Mouse (Mus musculus): ENCODE measurements at regions not wholly inside any gene's neighbourhood (a gene's known extent, or its start where the extent isn't known, plus 50 kb on each side); places are given as distances from the start of the nearest gene placed in this dataset.

DNA sequence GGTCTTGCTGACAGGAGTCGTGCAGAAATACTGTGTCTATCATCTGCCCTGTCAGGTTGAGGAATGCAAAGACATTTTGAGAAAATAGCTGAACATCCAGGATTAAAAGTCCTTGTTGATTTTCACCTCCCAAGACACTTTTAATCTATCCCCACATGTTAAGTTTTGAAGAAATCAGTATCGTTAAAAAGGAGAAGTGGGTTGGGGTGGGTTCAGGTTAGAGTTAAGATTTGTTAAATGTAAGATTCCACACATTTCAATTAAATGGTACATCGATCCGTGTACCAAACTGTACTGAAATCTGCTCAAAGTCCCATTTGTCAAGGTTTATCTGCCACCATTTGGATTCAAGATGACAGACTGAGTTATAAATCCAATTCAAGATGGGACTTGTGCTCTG, 162.8 kb downstream of the Dhx15 start:
- Histone ChIP-seq H3K4me2 (replicated peaks; ENCODE audit: low read depth, low read length) (no peak overlapping the region), H3K27me3 (ENCODE audit: control insufficient read depth, insufficient read depth, low read length) (no peaks in the 10 kb centered on the region), H3K9me3 (ENCODE audit: control insufficient read depth, low read length) (no peaks in the 10 kb centered on the region), H3K9ac (ENCODE audit: low read depth, low read length) (no peak overlapping the region), H3K4me3 (ENCODE audit: low read depth, low read length) (no peak overlapping the region), H3K36me3 (ENCODE audit: control insufficient read depth, insufficient read depth, low read length) (no peaks in the 10 kb centered on the region), H3K27ac (ENCODE audit: low read depth, low read length) (no peak overlapping the region), H3K4me1 (replicated peaks; ENCODE audit: control insufficient read depth, insufficient read depth, low read length) (no peaks in the 10 kb centered on the region)
- DNase-seq (ENCODE audit: low spot score) (no peak), ATAC-seq (ENCODE audit: low FRiP score) (no peak)
- 81% methylated on average over 4 of the region's 4 CpGs for WGBS

DNA sequence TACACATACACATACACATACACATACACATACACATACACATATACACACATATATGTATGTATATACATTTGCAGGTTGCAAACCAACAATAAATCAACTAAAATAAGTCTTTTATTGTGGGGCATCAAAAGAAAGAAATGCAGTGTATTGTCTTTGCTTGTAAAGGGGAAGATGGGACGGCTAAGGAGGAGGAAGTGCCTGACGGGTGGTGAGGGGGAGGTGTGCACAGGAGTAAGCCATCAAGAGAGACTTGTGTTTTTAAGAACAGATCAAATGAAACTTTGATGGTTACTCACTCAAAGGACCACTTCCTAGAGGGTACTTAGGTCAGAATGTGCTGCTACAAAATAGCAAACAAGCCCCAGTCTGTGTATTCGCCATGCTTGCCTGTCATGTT, 164.2 kb downstream of the Dhx15 start:
- no peaks in the 10 kb centered on the region for H3K4me1 ChIP-seq (replicated peaks; ENCODE audit: control insufficient read depth, insufficient read depth, low read length)
- WGBS, result 73% methylated on average over 3 of the region's 3 CpGs
- no peak for DNase-seq (ENCODE audit: low spot score)
- no peak overlapping the region for H3K4me3 ChIP-seq (ENCODE audit: low read depth, low read length)
- no peak for ATAC-seq (ENCODE audit: low FRiP score)
- no peak overlapping the region for H3K27ac ChIP-seq (ENCODE audit: low read depth, low read length)
- no peaks in the 10 kb centered on the region for H3K9me3 ChIP-seq (ENCODE audit: control insufficient read depth, low read length)
- H3K4me2 ChIP-seq (replicated peaks; ENCODE audit: low read depth, low read length), result no peak overlapping the region
- H3K9ac ChIP-seq (ENCODE audit: low read depth, low read length), result no peak overlapping the region
- no peaks in the 10 kb centered on the region for H3K27me3 ChIP-seq (ENCODE audit: control insufficient read depth, insufficient read depth, low read length)
- H3K36me3 ChIP-seq (ENCODE audit: control insufficient read depth, insufficient read depth, low read length), result no peaks in the 10 kb centered on the region

DNA sequence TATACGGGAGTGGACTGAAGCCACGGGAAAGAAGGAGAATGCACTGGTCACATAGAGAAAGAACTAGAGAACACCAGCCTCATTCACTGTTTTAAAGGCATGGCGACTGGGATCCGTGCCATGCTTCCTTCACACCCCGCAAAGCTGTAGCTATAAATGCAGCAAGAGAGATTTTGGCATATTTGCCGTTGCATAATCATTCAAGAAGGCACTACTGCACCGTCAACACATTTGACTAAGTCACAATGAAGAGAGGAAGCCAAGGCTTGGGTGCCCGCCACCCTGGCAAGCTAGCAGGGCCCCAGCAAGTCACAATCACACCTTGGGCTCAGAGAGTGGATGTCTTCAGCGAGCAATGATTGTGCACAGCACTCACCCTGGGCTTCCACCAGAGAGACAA, 167.1 kb downstream of the Dhx15 start:
- no peak overlapping the region for H3K4me2 ChIP-seq (replicated peaks; ENCODE audit: low read depth, low read length)
- 89% methylated on average over 9 of the region's 9 CpGs for WGBS
- ATAC-seq (ENCODE audit: low FRiP score) (no peak), DNase-seq (ENCODE audit: low spot score) (no peak)
- no peak overlapping the region for H3K4me3 ChIP-seq (ENCODE audit: low read depth, low read length)
- H3K27ac ChIP-seq (ENCODE audit: low read depth, low read length), result no peak overlapping the region
- H3K9ac ChIP-seq (ENCODE audit: low read depth, low read length), result no peak overlapping the region
- no peaks in the 10 kb centered on the region for H3K27me3 ChIP-seq (ENCODE audit: control insufficient read depth, insufficient read depth, low read length)
- no peaks in the 10 kb centered on the region for H3K9me3 ChIP-seq (ENCODE audit: control insufficient read depth, low read length)
- no peaks in the 10 kb centered on the region for H3K4me1 ChIP-seq (replicated peaks; ENCODE audit: control insufficient read depth, insufficient read depth, low read length)
- H3K36me3 ChIP-seq (ENCODE audit: control insufficient read depth, insufficient read depth, low read length), result no peaks in the 10 kb centered on the region

DNA sequence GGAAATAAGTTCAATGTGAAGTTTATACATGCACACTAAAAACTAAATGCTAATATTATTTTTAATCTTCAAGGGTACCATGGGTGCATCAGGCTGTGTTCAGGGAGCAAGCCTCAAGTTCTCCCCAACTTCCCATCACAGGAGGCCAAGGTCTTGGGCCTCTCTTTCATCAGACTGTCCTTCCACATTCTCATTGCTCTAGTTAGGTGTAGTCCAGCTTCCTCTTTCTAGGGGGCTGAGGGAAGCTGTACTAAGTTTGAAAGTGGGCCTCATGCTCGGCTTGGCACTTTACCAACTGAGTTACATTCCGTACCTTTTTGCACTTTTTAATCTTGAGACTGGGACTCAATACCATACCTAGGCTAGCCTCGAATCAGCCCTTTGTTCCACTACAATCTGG, 173.3 kb downstream of the Dhx15 start:
- H3K27ac ChIP-seq (ENCODE audit: low read depth, low read length), result no peak overlapping the region
- H3K9ac ChIP-seq (ENCODE audit: low read depth, low read length), result no peak overlapping the region
- no peaks in the 10 kb centered on the region for H3K9me3 ChIP-seq (ENCODE audit: control insufficient read depth, low read length)
- no peaks in the 10 kb centered on the region for H3K36me3 ChIP-seq (ENCODE audit: control insufficient read depth, insufficient read depth, low read length)
- H3K4me1 ChIP-seq (replicated peaks; ENCODE audit: control insufficient read depth, insufficient read depth, low read length), result no peaks in the 10 kb centered on the region
- no peak overlapping the region for H3K4me3 ChIP-seq (ENCODE audit: low read depth, low read length)
- ATAC-seq (ENCODE audit: low FRiP score) (no peak), DNase-seq (ENCODE audit: low spot score) (no peak)
- no peaks in the 10 kb centered on the region for H3K27me3 ChIP-seq (ENCODE audit: control insufficient read depth, insufficient read depth, low read length)
- H3K4me2 ChIP-seq (replicated peaks; ENCODE audit: low read depth, low read length), result no peak overlapping the region
- WGBS, result 85% methylated on average over 3 of the region's 3 CpGs

DNA sequence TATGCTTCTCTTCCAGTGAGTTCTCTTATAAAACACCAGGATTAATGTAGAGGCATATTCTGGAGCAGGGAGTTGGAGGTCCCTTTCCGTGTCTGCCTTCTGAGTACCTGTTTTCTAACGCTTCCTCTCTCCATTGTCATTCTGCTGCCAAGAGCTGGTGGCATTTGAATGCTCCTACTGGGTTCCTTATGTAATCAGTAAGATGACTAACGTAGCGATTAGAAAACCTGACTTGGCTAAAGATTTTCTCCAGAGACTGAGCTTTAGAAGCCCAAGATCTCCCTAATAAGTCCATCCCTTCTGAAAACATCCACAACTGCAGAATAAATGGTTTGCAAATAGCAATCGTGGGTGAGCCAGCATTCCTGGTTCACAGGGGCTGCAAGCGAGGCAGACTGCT, 174.5 kb downstream of the Dhx15 start:
- Histone ChIP-seq H3K4me2 (replicated peaks; ENCODE audit: low read depth, low read length) (no peak overlapping the region), H3K9ac (ENCODE audit: low read depth, low read length) (no peak overlapping the region), H3K36me3 (ENCODE audit: control insufficient read depth, insufficient read depth, low read length) (no peaks in the 10 kb centered on the region), H3K9me3 (ENCODE audit: control insufficient read depth, low read length) (no peaks in the 10 kb centered on the region), H3K4me3 (ENCODE audit: low read depth, low read length) (no peak overlapping the region), H3K27ac (ENCODE audit: low read depth, low read length) (no peak overlapping the region), H3K27me3 (ENCODE audit: control insufficient read depth, insufficient read depth, low read length) (no peaks in the 10 kb centered on the region), H3K4me1 (replicated peaks; ENCODE audit: control insufficient read depth, insufficient read depth, low read length) (no peaks in the 10 kb centered on the region)
- WGBS, result 48% methylated on average over 6 of the region's 6 CpGs
- DNase-seq (ENCODE audit: low spot score), result no peak
- ATAC-seq (ENCODE audit: low FRiP score), result no peak

DNA sequence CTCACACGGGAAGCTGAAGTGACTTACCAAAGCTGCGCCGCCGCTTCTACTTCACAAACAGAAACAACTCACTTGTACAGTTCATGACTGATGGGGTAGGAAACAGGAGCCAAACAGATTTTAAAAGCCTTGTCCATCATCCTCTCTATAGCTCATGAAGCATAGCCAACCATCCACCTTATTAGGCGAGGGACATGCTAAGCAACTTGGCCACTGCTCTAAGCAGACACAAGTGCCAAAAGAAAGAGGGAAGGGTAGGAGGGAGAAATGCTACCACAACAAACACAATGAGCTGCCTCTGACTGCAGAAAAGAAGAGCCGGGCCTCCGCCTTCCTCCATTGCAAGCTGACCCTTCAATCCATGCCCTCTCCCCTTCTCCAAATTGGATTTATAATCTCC, 179.9 kb downstream of the Dhx15 start:
- no peak overlapping the region for H3K4me2 ChIP-seq (replicated peaks; ENCODE audit: low read depth, low read length)
- ATAC-seq (ENCODE audit: low FRiP score) (no peak), DNase-seq (ENCODE audit: low spot score) (no peak)
- no peak overlapping the region for H3K27ac ChIP-seq (ENCODE audit: low read depth, low read length)
- no peak overlapping the region for H3K4me3 ChIP-seq (ENCODE audit: low read depth, low read length)
- H3K36me3 ChIP-seq (ENCODE audit: control insufficient read depth, insufficient read depth, low read length), result no peaks in the 10 kb centered on the region
- H3K9ac ChIP-seq (ENCODE audit: low read depth, low read length), result no peak overlapping the region
- no peaks in the 10 kb centered on the region for H3K27me3 ChIP-seq (ENCODE audit: control insufficient read depth, insufficient read depth, low read length)
- H3K4me1 ChIP-seq (replicated peaks; ENCODE audit: control insufficient read depth, insufficient read depth, low read length), result no peaks in the 10 kb centered on the region
- no peaks in the 10 kb centered on the region for H3K9me3 ChIP-seq (ENCODE audit: control insufficient read depth, low read length)
- 93% methylated on average over 7 of the region's 7 CpGs for WGBS

DNA sequence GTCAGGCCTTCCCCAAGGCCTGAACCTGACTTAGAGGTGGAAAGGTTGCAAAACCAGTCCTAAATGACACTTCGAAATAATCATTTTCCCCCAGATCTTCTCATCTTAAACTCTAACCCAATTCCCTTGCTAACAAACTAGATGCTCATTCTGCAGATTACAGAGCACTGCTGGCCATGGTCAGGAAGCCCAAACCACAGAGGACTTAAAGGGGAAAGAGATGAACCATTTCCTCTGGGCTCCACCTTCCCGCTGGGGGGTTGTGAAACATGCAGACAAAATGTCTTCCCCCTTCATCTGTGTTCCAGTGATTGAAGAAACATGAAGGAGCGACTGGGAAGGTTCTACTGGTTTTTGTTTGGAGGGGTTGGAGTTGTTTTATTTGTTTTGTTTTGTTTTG, 181.4 kb downstream of the Dhx15 start:
- no peak for ATAC-seq (ENCODE audit: low FRiP score)
- H3K27me3 ChIP-seq (ENCODE audit: control insufficient read depth, insufficient read depth, low read length), result no peaks in the 10 kb centered on the region
- 86% methylated on average over 3 of the region's 3 CpGs for WGBS
- H3K36me3 ChIP-seq (ENCODE audit: control insufficient read depth, insufficient read depth, low read length), result no peaks in the 10 kb centered on the region
- no peaks in the 10 kb centered on the region for H3K9me3 ChIP-seq (ENCODE audit: control insufficient read depth, low read length)
- no peak overlapping the region for H3K4me2 ChIP-seq (replicated peaks; ENCODE audit: low read depth, low read length)
- H3K4me1 ChIP-seq (replicated peaks; ENCODE audit: control insufficient read depth, insufficient read depth, low read length), result no peaks in the 10 kb centered on the region
- H3K9ac ChIP-seq (ENCODE audit: low read depth, low read length), result no peak overlapping the region
- H3K4me3 ChIP-seq (ENCODE audit: low read depth, low read length), result no peak overlapping the region
- H3K27ac ChIP-seq (ENCODE audit: low read depth, low read length), result no peak overlapping the region
- no peak for DNase-seq (ENCODE audit: low spot score)

DNA sequence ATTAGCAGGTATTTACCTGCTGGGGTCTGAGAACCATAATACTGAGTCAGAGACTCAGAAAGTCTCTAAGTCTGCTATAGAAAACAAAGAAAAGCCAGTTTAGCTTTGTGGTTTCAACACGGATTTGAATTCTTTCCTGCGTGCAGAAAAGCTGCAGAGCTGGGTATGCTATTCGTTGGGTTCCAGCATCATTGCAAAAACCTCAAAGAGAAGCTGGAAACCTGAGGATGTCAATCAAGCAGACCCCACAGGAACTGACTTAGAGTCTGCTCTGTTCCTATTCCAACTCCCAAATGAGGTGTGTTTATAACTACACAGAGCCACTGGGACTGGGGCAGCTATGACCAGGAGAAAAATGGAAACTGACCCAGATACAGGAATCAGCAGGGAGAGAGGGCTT, 183.5 kb downstream of the Dhx15 start:
- H3K9ac ChIP-seq (ENCODE audit: low read depth, low read length), result no peak overlapping the region
- no peaks in the 10 kb centered on the region for H3K9me3 ChIP-seq (ENCODE audit: control insufficient read depth, low read length)
- no peaks in the 10 kb centered on the region for H3K4me1 ChIP-seq (replicated peaks; ENCODE audit: control insufficient read depth, insufficient read depth, low read length)
- H3K27ac ChIP-seq (ENCODE audit: low read depth, low read length), result no peak overlapping the region
- DNase-seq (ENCODE audit: low spot score) (no peak), ATAC-seq (ENCODE audit: low FRiP score) (no peak)
- H3K4me3 ChIP-seq (ENCODE audit: low read depth, low read length), result no peak overlapping the region
- 82% methylated on average over 3 of the region's 3 CpGs for WGBS
- no peaks in the 10 kb centered on the region for H3K36me3 ChIP-seq (ENCODE audit: control insufficient read depth, insufficient read depth, low read length)
- H3K4me2 ChIP-seq (replicated peaks; ENCODE audit: low read depth, low read length), result no peak overlapping the region
- no peaks in the 10 kb centered on the region for H3K27me3 ChIP-seq (ENCODE audit: control insufficient read depth, insufficient read depth, low read length)

DNA sequence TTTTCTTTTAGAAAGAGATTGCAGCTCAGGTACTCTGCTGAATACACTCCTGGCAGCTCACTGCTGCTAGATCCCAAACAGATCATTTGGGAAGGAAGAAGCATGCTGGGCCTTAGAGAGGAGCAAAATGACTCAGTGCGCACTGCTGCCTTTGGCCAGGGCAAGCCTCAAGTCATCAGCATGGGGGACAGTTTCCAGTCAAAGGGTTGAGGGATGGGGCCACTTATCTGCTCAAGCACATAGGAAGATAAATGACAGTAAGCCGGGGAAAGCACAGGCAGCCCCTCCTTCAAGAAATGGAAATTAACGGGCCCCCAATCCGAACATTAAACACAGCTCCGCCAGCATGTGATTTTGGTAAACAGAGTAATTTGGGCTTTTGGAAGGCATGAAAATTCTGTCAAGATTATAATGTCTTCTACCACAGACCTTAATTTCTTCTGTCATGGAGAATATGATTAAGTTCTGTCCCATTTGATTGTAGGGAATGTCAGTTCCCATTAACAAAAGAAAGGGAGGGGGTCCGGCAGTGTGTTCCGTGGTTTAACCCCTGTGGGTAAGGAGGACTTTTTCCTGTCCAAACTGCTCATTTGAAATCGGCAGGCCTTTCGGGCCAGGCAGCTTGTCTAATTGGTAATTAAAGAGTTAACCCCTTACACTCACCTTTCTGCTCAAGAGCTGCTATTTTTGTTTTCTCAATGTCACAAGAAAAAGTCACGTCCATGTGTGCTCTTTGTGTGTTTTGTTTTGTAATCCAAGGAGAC, 199.3 kb downstream of the Dhx15 start:
- Histone ChIP-seq H3K36me3 (ENCODE audit: control insufficient read depth, insufficient read depth, low read length) (no peaks in the 10 kb centered on the region), H3K4me1 (replicated peaks; ENCODE audit: control insufficient read depth, insufficient read depth, low read length) (peaks cover 4% of the 10 kb centered on the region), H3K4me3 (ENCODE audit: low read depth, low read length) (no peak overlapping the region), H3K27ac (ENCODE audit: low read depth, low read length) (no peak overlapping the region), H3K9me3 (ENCODE audit: control insufficient read depth, low read length) (no peaks in the 10 kb centered on the region), H3K9ac (ENCODE audit: low read depth, low read length) (no peak overlapping the region), H3K4me2 (replicated peaks; ENCODE audit: low read depth, low read length) (peak overlapping the region; percentile 29), H3K27me3 (ENCODE audit: control insufficient read depth, insufficient read depth, low read length) (no peaks in the 10 kb centered on the region)
- DNase-seq (ENCODE audit: low spot score) (peak; percentile 30), ATAC-seq (ENCODE audit: low FRiP score) (peak; percentile 63)
- WGBS, result 15% methylated on average over 10 of the region's 10 CpGs
